Mouse (Mus musculus): Measurements from ENCODE around the gene Prdx5.

Gene Prdx5

DNA sequence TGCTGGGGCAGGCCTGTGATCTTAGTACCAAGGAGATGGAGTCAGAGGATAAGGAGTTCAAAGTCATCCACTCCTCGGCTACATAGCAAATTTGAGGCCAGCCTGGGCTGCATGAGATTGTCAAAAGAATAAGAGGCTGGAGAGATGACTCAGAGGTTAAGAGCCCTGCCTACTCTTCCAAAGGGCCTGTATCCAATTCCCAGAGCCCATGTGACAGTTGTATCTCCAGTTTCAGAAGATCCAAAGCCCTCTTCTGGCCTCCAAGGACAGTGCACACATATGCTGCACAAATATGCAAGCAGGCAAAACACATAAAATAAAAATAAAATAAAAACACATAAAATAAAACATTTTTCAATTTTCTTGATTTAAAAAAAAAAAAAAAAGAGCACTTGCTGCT lies 35.6 kb downstream of the Prdx5 start:
- DNase-seq: no peak

DNA sequence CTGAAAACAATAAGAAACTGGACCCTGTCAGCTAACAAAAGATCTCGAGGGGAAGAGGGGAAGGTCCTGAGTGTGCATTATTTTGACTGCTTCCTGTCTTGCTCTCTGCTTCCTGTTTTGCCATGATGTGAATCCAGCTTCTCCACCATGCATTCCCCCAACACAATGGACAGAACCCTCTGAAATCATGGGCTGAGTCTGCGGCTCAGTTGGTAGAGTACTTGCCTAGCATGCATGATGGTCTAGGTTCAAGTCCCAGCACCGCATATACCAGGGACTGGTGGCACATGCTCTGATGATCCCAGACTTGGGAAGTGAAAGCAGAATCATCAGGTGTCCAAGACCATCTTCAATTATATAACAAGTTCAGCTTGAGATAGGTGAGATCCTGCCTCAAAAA lies 37.2 kb downstream of the Prdx5 start:
- DNase-seq: no peak

- DNase-seq: no peak
Measured at GRCm38 (mm10) chr19:6871574-6872271, 38.2 kb downstream of the Prdx5 start.

DNA sequence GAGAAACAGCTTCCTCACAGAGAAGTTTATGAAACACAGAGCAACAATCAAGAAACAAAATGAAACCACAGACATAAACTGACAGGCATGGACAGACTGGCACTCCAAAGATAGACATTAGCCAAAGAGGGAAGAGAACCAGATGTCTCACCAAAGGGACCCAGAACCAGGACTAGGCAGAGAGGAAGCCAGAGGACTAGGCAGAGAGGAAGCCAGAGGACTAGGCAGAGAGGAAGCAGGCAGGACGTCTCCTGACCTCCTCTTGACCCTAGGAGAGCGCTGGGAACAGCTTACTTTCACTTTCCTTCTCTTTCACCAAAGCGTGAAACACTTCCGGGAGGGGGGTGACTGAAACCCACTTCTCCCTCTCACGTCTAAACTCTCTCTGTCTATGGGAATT lies 40.6 kb downstream of the Prdx5 start:
- no peak for DNase-seq

- no peak for DNase-seq
Measured at GRCm38 (mm10) chr19:6861451-6861850, 48.5 kb downstream of the Prdx5 start.

DNA sequence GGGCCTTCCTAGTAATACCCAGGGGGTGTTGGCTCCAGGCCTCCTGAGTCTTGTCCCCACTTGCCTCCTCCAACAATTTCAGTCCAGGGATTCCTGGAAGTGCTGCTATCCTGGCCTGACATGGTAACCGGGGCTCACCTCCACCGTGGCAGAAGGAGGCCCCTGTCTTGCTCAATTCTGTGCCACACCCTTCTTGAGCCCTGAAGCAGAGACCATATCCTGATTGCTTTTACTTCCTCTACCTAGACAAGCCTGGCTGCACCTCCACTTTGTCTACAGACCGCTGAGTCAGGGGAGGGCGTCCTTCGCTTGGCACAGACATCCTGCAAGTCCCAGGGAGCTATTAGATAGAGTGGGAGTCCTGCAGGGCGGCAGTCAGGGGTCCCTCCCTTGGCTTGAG lies 49.2 kb downstream of the Prdx5 start:
- no peak for DNase-seq

DNA sequence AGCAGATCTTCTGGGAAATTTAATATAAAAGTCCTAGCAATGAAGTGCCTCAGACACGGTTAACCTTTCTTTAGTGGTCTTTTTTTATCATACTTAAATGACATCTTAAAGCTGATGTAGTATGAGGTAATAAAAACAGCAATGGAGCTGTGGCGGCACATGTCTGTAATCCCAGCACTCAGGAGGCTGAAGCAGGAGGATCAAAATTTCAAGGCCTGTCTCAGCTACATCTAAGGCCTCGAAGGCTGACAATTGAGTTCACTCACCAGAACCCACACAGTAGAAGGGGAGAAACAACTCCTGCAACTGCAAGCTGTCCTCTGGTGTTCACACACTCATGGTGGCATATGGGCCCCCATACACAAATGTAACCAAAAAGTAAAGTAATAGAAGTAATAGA lies 49.9 kb downstream of the Prdx5 start:
- no peak for DNase-seq

DNA sequence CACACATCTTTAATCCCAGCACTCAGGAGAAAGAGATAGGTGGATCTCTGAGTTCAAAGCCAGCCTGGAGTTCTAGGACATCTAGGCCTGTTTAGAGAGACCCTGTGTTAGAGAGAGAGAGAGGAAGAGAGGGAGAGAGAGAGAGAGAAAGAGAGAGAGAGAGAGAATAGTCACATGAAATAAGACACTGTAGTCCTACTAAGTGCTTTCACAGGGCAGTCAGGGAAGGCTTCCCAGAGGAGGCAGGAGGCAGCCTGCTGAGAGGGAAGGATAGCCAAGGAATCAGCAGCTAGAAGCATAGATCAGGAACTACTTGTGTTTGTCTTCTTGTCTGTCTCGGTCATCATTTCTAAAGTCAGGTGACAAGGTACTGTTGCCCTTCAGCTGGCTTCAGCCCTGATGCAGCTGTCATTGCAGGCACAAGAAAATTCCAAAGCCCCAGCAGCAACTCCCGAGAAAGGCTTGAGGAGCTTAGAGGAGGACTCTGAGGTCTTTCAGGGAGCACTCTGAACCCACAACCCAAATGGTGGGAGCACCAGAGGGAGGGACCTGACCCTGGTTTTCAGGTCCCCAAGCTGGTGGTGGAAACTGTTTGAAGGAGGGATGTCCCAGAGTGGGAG lies 50.8 kb downstream of the Prdx5 start:
- DNase-seq: no peak

GRCm38 (mm10) chr19:6858031-6858430 lies 51.9 kb downstream of the Prdx5 start, which contains the start of gene Ccdc88b:
Ccdc88b (minus strand) TSS chr19:6858211.
- no peak for DNase-seq

DNA sequence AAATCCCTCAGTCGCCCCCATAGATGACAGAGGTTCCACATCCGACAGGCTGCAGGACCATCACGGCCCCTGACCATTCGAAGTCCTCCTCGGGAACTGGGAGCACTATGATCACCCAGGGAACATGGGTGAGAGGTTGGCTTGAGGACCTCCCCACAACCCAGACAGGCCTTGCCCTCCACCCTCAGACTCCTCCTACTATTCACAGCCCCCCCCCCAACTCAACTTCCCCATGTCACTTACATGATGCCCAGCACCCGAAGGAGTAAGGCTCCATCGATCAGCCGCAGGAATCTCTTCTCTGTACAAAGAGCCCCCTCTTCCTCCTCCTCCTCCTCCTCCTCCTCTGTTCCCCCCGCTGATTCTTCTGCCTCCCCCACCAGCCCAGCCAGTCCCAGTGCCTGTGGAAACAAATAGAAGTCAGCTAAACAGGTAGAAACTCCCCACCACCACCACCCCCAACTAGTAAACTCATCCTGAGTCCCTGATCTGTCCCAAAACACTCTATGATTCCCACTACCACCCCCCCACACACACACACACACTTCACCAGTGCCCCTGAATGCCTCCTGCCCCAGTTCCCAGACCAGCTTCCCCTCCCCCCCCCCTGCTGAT lies 52.4 kb downstream of the Prdx5 start:
- DNase-seq: no peak

GRCm38 (mm10) chr19:6857003-6857360 lies 52.9 kb downstream of the Prdx5 start:
- no peak for DNase-seq
